Mouse (Mus musculus): ENCODE measurements around the gene Ntn5. TPM values are rescaled to one million over a fixed set of nuclear protein-coding genes. Genes with fewer than 3 reads are reported as not detected.
A peak's percentile ranks its signal among the peaks of the same experiment; 100 is the strongest.
"Not testable (repeated sequence)": the region's sequence is repeated elsewhere in the genome, so short reads cannot be mapped to it uniquely, and the experiment has no call there.

The Ntn5 gene
- polyA plus RNA-seq, 1 experiment from 2014 or later, result not detected

GRCm38 (mm10) chr7:45649351-45649750 is 34.5 kb upstream of the Ntn5 start:
- Histone ChIP-seq H3K4me1 (ENCODE audit: control insufficient read depth, insufficient read depth, low read length) (peaks cover 4% of the 10 kb centered on the region), H3K9ac (ENCODE audit: low read length) (no peak overlapping the region), H3K4me3 (ENCODE audit: low read depth, low read length) (no peak overlapping the region), H3K27ac (ENCODE audit: low read depth, low read length) (no peak overlapping the region), H3K4me2 (no peak overlapping the region), H3K27me3 (ENCODE audit: control insufficient read depth, insufficient read depth, low read length) (no peaks in the 10 kb centered on the region), H3K36me3 (ENCODE audit: control insufficient read depth, insufficient read depth, low read length) (no peaks in the 10 kb centered on the region), H3K9me3 (ENCODE audit: control insufficient read depth, low read length) (no peaks in the 10 kb centered on the region)
- ATAC-seq (ENCODE audit: low FRiP score) (no peak), DNase-seq (ENCODE audit: low spot score, missing footprints) (no peak)
- 79% methylated on average over 8 of the region's 8 CpGs for whole genome bisulfite sequencing

GRCm38 (mm10) chr7:45650484-45650883 is 33.3 kb upstream of the Ntn5 start:
- not testable (repeated sequence) for ATAC-seq (ENCODE audit: low FRiP score); H3K9me3 ChIP-seq (ENCODE audit: control insufficient read depth, low read length); H3K27ac ChIP-seq (ENCODE audit: low read depth, low read length); H3K4me2 ChIP-seq; H3K9ac ChIP-seq (ENCODE audit: low read length); H3K4me3 ChIP-seq (ENCODE audit: low read depth, low read length); DNase-seq (ENCODE audit: low spot score, missing footprints); H3K27me3 ChIP-seq (ENCODE audit: control insufficient read depth, insufficient read depth, low read length); H3K4me1 ChIP-seq (ENCODE audit: control insufficient read depth, insufficient read depth, low read length); H3K36me3 ChIP-seq (ENCODE audit: control insufficient read depth, insufficient read depth, low read length)
- WGBS, result 94% methylated on average over 19 of the region's 20 CpGs

- 0 out of 2 replicates have a peak, but pooled peaks cover 2% of the 10 kb centered on the region for H3K4me1 ChIP-seq (ENCODE audit: control insufficient read depth, insufficient read depth, low read length)
- 31% methylated on average over 17 of the region's 17 CpGs for WGBS
- H3K9me3 ChIP-seq (ENCODE audit: control insufficient read depth, low read length), result no peaks in the 10 kb centered on the region
- no peaks in the 10 kb centered on the region for H3K27me3 ChIP-seq (ENCODE audit: control insufficient read depth, insufficient read depth, low read length)
- H3K4me3 ChIP-seq (ENCODE audit: low read depth, low read length), result no peak overlapping the region
- no peak for ATAC-seq (ENCODE audit: low FRiP score)
- H3K9ac ChIP-seq (ENCODE audit: low read length), result no peak overlapping the region; the same call in 1 of the 2 replicates
- no peaks in the 10 kb centered on the region for H3K36me3 ChIP-seq (ENCODE audit: control insufficient read depth, insufficient read depth, low read length)
- DNase-seq (ENCODE audit: low spot score, missing footprints), result no peak
- peak overlapping the region; percentile 24 for H3K4me2 ChIP-seq
- no peak overlapping the region for H3K27ac ChIP-seq (ENCODE audit: low read depth, low read length)
Measured at GRCm38 (mm10) chr7:45654424-45655047, 29.3 kb upstream of the Ntn5 start.

GRCm38 (mm10) chr7:45660746-45661478 is 22.9 kb upstream of the Ntn5 start:
- H3K9me3 ChIP-seq (ENCODE audit: control insufficient read depth, low read length), result no peaks in the 10 kb centered on the region
- no peaks in the 10 kb centered on the region for H3K27me3 ChIP-seq (ENCODE audit: control insufficient read depth, insufficient read depth, low read length)
- H3K36me3 ChIP-seq (ENCODE audit: control insufficient read depth, insufficient read depth, low read length), result no peaks in the 10 kb centered on the region
- no peak overlapping the region for H3K9ac ChIP-seq (ENCODE audit: low read length)
- WGBS, result 86% methylated on average over 11 of the region's 11 CpGs
- no peaks in the 10 kb centered on the region for H3K4me1 ChIP-seq (ENCODE audit: control insufficient read depth, insufficient read depth, low read length)
- DNase-seq (ENCODE audit: low spot score, missing footprints) (no peak), ATAC-seq (ENCODE audit: low FRiP score) (no peak)
- no peak overlapping the region for H3K4me3 ChIP-seq (ENCODE audit: low read depth, low read length)
- no peak overlapping the region for H3K4me2 ChIP-seq
- no peak overlapping the region for H3K27ac ChIP-seq (ENCODE audit: low read depth, low read length)

- H3K9me3 ChIP-seq (ENCODE audit: control insufficient read depth, low read length); ATAC-seq (ENCODE audit: low FRiP score): not testable (repeated sequence)
Measured at GRCm38 (mm10) chr7:45661702-45662101, 22.1 kb upstream of the Ntn5 start.

GRCm38 (mm10) chr7:45665303-45666138 is 18.3 kb upstream of the Ntn5 start:
- ATAC-seq (ENCODE audit: low FRiP score) (no peak), DNase-seq (ENCODE audit: low spot score, missing footprints) (no peak)
- WGBS, result 60% methylated on average over 13 of the region's 13 CpGs
- H3K9me3 ChIP-seq (ENCODE audit: control insufficient read depth, low read length), result no peaks in the 10 kb centered on the region
- no peak overlapping the region for H3K27ac ChIP-seq (ENCODE audit: low read depth, low read length)
- no peak overlapping the region for H3K9ac ChIP-seq (ENCODE audit: low read length)
- H3K4me1 ChIP-seq (ENCODE audit: control insufficient read depth, insufficient read depth, low read length), result no peaks in the 10 kb centered on the region
- no peaks in the 10 kb centered on the region for H3K27me3 ChIP-seq (ENCODE audit: control insufficient read depth, insufficient read depth, low read length)
- no peak overlapping the region for H3K4me2 ChIP-seq
- no peaks in the 10 kb centered on the region for H3K36me3 ChIP-seq (ENCODE audit: control insufficient read depth, insufficient read depth, low read length)
- no peak overlapping the region for H3K4me3 ChIP-seq (ENCODE audit: low read depth, low read length)

More at GRCm38 (mm10) chr7:45661702-45662101, 22.1 kb upstream of the Ntn5 start:
- not testable (repeated sequence) for H3K9ac ChIP-seq (ENCODE audit: low read length); H3K4me1 ChIP-seq (ENCODE audit: control insufficient read depth, insufficient read depth, low read length); H3K4me2 ChIP-seq; DNase-seq (ENCODE audit: low spot score, missing footprints); H3K36me3 ChIP-seq (ENCODE audit: control insufficient read depth, insufficient read depth, low read length); H3K27ac ChIP-seq (ENCODE audit: low read depth, low read length); H3K4me3 ChIP-seq (ENCODE audit: low read depth, low read length); H3K27me3 ChIP-seq (ENCODE audit: control insufficient read depth, insufficient read depth, low read length)
- 87% methylated on average over 6 of the region's 6 CpGs for WGBS

GRCm38 (mm10) chr7:45666161-45666560 is 17.7 kb upstream of the Ntn5 start, which contains the start of gene Fut2:
Gene Fut2 (minus strand): TSS chr7:45666394.
- H3K27me3 ChIP-seq (ENCODE audit: control insufficient read depth, insufficient read depth, low read length), result no peaks in the 10 kb centered on the region
- no peaks in the 10 kb centered on the region for H3K36me3 ChIP-seq (ENCODE audit: control insufficient read depth, insufficient read depth, low read length)
- no peak within 1 kb of the TSS for H3K27ac ChIP-seq (ENCODE audit: low read depth, low read length)
- 89% methylated on average over 7 of the region's 7 CpGs for WGBS
- H3K4me3 ChIP-seq (ENCODE audit: low read depth, low read length), result no peak within 1 kb of the TSS
- ATAC-seq (ENCODE audit: low FRiP score), result no peak
- no peak for DNase-seq (ENCODE audit: low spot score, missing footprints)
- no peak within 1 kb of the TSS for H3K9ac ChIP-seq (ENCODE audit: low read length)
- no peaks in the 10 kb centered on the region for H3K4me1 ChIP-seq (ENCODE audit: control insufficient read depth, insufficient read depth, low read length)
- no peak within 1 kb of the TSS for H3K4me2 ChIP-seq
- no peaks in the 10 kb centered on the region for H3K9me3 ChIP-seq (ENCODE audit: control insufficient read depth, low read length)

- Histone ChIP-seq H3K9me3 (ENCODE audit: control insufficient read depth, low read length) (no peaks in the 10 kb centered on the region), H3K4me2 (no peak overlapping the region), H3K27me3 (ENCODE audit: control insufficient read depth, insufficient read depth, low read length) (no peaks in the 10 kb centered on the region), H3K36me3 (ENCODE audit: control insufficient read depth, insufficient read depth, low read length) (no peaks in the 10 kb centered on the region), H3K4me1 (ENCODE audit: control insufficient read depth, insufficient read depth, low read length) (no peaks in the 10 kb centered on the region), H3K4me3 (ENCODE audit: low read depth, low read length) (no peak overlapping the region), H3K27ac (ENCODE audit: low read depth, low read length) (no peak overlapping the region), H3K9ac (ENCODE audit: low read length) (no peak overlapping the region)
- 77% methylated on average over 14 of the region's 14 CpGs for WGBS
- ATAC-seq (ENCODE audit: low FRiP score) (no peak), DNase-seq (ENCODE audit: low spot score, missing footprints) (no peak)
Measured at GRCm38 (mm10) chr7:45667761-45668160, 16.1 kb upstream of the Ntn5 start.

- Histone ChIP-seq H3K9me3 (ENCODE audit: control insufficient read depth, low read length) (no peaks in the 10 kb centered on the region), H3K4me1 (ENCODE audit: control insufficient read depth, insufficient read depth, low read length) (no peaks in the 10 kb centered on the region), H3K9ac (ENCODE audit: low read length) (no peak overlapping the region), H3K27me3 (ENCODE audit: control insufficient read depth, insufficient read depth, low read length) (no peaks in the 10 kb centered on the region), H3K36me3 (ENCODE audit: control insufficient read depth, insufficient read depth, low read length) (no peaks in the 10 kb centered on the region), H3K4me2 (no peak overlapping the region), H3K27ac (ENCODE audit: low read depth, low read length) (no peak overlapping the region), H3K4me3 (ENCODE audit: low read depth, low read length) (no peak overlapping the region)
- no peak for ATAC-seq (ENCODE audit: low FRiP score)
- 94% methylated on average over 9 of the region's 9 CpGs for WGBS
- no peak for DNase-seq (ENCODE audit: low spot score, missing footprints)
Measured at GRCm38 (mm10) chr7:45668921-45669320, 14.9 kb upstream of the Ntn5 start.
